Mouse (Mus musculus): ENCODE results near the gene Taok1.

GRCm38 (mm10) chr11:77514832-77515636 lies 92.6 kb downstream of the Taok1 start, which contains the start of gene Abhd15:
- TF ChIP-seq EP300 (IDR thresholded peaks at IDR 0.05) (no peak), CTCF (IDR thresholded peaks at IDR 0.05) (peak; percentile 22; the same call in 1 of the 2 replicates)

Measured in lung, postnatal 0 days (tissue).